Mouse (Mus musculus) lung, adult 2 months (tissue): Measurements from ENCODE around the gene Tbc1d17.

Experiments
- CTCF ChIP-seq: fragments of 200-500 bp; IDR thresholded peaks from 2 replicates; pipeline ENCODE4 v1.5.1; 2011; ENCODE audit warnings: mild to moderate bottlenecking, low read length, control low read depth; ENCODE audit not compliant: insufficient read depth
- POLR2A ChIP-seq: fragments of 200-500 bp; IDR thresholded peaks from 2 replicates; pipeline ENCODE4 v1.6.1; 2011; ENCODE audit warnings: low read depth, mild to moderate bottlenecking, control low read depth, low read length, borderline replicate concordance; ENCODE audit errors: extremely low read depth

- TF ChIP-seq CTCF (no peak), POLR2A (no peak)
These were observed 10.8 kb downstream of the Tbc1d17 start for GRCm38 (mm10) chr7:44838073-44838472.
